Mouse (Mus musculus) midbrain, embryonic 15.5 days (tissue): Measurements from ENCODE around the gene Cacnb3. TPM values are rescaled to one million over a fixed set of nuclear protein-coding genes. Genes with fewer than 3 reads are reported as not detected.

ENCODE experiments used
- ATAC-seq: fragments of 200-750 bp; cut with Nextera tagmentation; replicated peaks from 2 replicates; pipeline ENCODE4 v1.8.0; 2017; ENCODE audit warnings: moderate TSS enrichment
- H3K27ac ChIP-seq: fragments of 300-500 bp; sonication (generic); 2 replicates; pipeline ENCODE4 v1.5.1; 2015; ENCODE audit warnings: mild to moderate bottlenecking, inconsistent platforms
- H3K27me3 ChIP-seq: fragments of 300-500 bp; sonication (generic); replicated peaks from 2 replicates; pipeline ENCODE4 v1.6.1; 2015; ENCODE audit warnings: inconsistent platforms
- H3K36me3 ChIP-seq: fragments of 300-500 bp; sonication (generic); replicated peaks from 2 replicates; pipeline ENCODE4 v1.6.1; 2015; ENCODE audit warnings: inconsistent platforms
- H3K4me1 ChIP-seq: fragments of 300-500 bp; sonication (generic); 2 replicates; pipeline ENCODE4 v1.6.1; 2015; ENCODE audit warnings: inconsistent platforms
- H3K4me2 ChIP-seq: fragments of 300-500 bp; sonication (generic); 2 replicates; pipeline ENCODE4 v1.6.1; 2015; ENCODE audit warnings: inconsistent platforms, mild to moderate bottlenecking, moderate library complexity
- H3K4me3 ChIP-seq: fragments of 300-500 bp; sonication (generic); 2 replicates; pipeline ENCODE4 v1.5.1; 2015; ENCODE audit warnings: mild to moderate bottlenecking, inconsistent platforms
- H3K9ac ChIP-seq: fragments of 300-500 bp; sonication (generic); 2 replicates; pipeline ENCODE4 v1.6.1; 2015; ENCODE audit warnings: mild to moderate bottlenecking, inconsistent platforms
- H3K9me3 ChIP-seq: fragments of 300-500 bp; sonication (generic); 2 replicates; pipeline ENCODE4 v1.6.1; 2016; ENCODE audit warnings: inconsistent platforms
- WGBS: fragments of 180-500 bp; shearing (Covaris S2); methylation state at CpG from one replicate; pipeline ENCODE4 v1.1.7; 2015; ENCODE audit warnings: mixed read lengths; 5-methylcytosine and 5-hydroxymethylcytosine counted together
- polyA plus RNA-seq: library from polyadenylated mRNA; unstranded; fragments of >200 nt; fragmentation: Nextera tagmentation; extraction: Ambion mirVana; gene quantifications from 2 replicates; pipeline ENCODE4 v1.2.1, GENCODE M21; 2015

Gene Cacnb3
- polyA plus RNA-seq, 1 experiment from 2014 or later, result 199 TPM

DNA sequence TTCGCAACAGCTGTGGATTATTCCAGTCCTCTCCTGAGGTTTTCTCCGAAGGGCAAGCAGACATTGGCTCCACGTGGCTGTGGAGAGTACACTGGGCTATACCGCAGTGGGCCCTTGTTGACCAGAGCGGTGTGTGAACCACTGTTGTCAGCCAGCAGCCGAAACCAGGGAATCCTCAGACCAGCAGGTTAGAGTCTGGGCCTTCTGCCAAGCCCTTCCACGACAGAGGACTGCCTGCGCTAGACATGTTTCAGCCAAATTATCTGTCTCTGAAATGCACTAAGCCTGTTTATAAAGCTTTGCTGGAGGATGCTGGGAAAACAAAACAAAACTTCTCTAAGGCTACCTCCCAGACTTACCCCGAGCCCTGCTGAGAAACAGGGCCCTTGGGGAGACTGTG is 16.1 kb upstream of the Cacnb3 start:
- H3K27ac ChIP-seq, result peak overlapping the region; percentile 42; the same call in 1 of the 2 replicates
- no peak overlapping the region for H3K9ac ChIP-seq

DNA sequence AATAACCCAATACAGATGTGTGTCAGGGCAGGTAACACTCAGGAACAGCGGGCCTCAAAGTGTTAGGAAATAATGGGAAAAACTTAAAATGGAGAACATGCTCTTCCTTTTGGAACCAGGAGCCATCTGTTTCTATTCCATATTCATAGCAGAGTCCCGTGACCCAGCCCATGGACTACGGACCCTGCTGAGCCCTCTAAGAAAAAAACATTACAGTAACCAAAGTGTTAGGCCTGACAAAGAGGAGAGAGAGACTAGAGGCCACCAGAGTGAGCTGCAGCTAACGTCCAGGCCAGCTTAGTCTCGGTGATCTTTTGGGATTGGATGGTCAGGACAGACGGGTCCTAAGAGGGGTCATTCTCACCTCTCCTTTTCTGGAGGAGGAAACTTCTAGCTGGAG is 15.7 kb upstream of the Cacnb3 start:
- H3K4me1 ChIP-seq, result peaks cover 9% of the 10 kb centered on the region
- no peak overlapping the region for H3K4me3 ChIP-seq
- no peak for ATAC-seq
- H3K27ac ChIP-seq, result no peak overlapping the region
- H3K36me3 ChIP-seq, result no peaks in the 10 kb centered on the region
- no peaks in the 10 kb centered on the region for H3K9me3 ChIP-seq
- H3K27me3 ChIP-seq, result peaks cover 3% of the 10 kb centered on the region; the same call in 1 of the 2 replicates
- H3K9ac ChIP-seq, result no peak overlapping the region
- no peak overlapping the region for H3K4me2 ChIP-seq
- WGBS, result 37% methylated on average over 6 of the region's 6 CpGs

More for the DNA sequence above, 16.1 kb upstream of the Cacnb3 start:
- peaks cover 12% of the 10 kb centered on the region for H3K4me1 ChIP-seq
- peaks cover 3% of the 10 kb centered on the region; the same call in 1 of the 2 replicates for H3K27me3 ChIP-seq
- no peaks in the 10 kb centered on the region for H3K9me3 ChIP-seq
- H3K4me3 ChIP-seq, result no peak overlapping the region
- H3K4me2 ChIP-seq, result no peak overlapping the region
- 39% methylated on average over 9 of the region's 9 CpGs for WGBS
- no peak for ATAC-seq
- H3K36me3 ChIP-seq, result no peaks in the 10 kb centered on the region

DNA sequence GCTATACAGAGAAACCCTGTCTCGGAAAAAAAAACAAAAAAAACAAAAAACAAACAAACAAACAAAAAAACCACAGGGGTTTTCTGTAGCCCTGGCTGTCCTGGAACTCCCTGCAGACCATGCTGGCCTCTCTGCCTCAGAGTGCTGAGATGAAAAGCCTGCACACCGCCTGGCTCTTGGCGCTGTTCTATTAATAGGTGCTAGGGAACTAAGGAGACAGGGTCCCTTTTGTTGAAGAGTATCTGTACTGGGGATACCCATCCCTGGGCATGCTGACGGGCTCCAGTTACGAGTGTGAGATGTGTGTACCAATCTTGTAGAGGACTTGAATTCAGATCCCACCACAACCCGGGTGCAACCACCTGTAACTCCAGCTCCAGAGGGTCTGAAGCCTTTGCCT is 14.9 kb upstream of the Cacnb3 start:
- H3K36me3 ChIP-seq, result no peaks in the 10 kb centered on the region
- 71% methylated on average over 6 of the region's 6 CpGs for WGBS
- ATAC-seq, result no peak
- no peak overlapping the region for H3K27ac ChIP-seq
- no peak overlapping the region for H3K4me3 ChIP-seq
- no peak overlapping the region for H3K9ac ChIP-seq
- no peak overlapping the region for H3K4me2 ChIP-seq
- no peaks in the 10 kb centered on the region for H3K9me3 ChIP-seq
- H3K27me3 ChIP-seq, result peaks cover 3% of the 10 kb centered on the region; the same call in 1 of the 2 replicates
- 0 out of 2 replicates have a peak, but pooled peaks cover 4% of the 10 kb centered on the region for H3K4me1 ChIP-seq

DNA sequence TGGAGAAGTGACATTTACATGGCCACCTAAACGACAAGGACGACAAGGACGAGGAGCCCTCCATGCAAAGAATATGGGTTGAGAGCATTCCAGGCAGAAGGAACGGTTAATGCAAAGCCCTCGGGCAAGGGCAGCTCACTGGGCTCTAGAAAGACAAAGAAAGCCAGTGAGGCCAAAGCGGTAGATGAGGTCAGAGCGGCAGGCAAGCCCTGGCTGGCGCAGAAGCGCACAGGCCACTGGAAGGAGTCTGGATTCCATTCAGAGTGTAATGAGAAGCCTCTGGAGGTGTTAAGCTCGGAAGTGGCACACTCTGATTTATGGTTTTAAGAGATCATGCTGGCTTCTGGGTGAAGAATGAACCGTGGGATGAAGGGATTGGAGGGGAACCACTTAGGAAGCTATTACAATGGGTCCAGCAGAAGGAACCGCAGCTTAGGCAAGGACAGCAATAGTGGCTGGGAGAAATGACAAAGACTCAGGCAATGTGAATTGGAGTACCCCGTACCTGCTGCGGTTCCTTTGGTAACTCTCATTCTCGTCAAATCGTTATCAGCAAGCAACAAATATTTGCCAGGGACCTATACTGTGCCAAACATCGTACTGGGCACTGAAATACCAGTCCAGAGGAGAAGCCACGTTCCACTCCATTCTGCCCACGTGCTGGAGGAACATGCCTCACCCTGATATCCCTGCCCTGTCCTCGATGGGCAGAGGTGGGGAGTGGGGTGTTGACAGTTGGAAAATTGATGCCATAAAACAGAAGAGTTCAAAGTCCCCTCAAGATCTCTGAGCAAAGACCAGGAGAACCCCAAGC is 14.1 kb upstream of the Cacnb3 start:
- Histone ChIP-seq H3K27ac (no peak overlapping the region), H3K4me3 (no peak overlapping the region), H3K4me2 (no peak overlapping the region), H3K9me3 (no peaks in the 10 kb centered on the region), H3K4me1 (0 out of 2 replicates have a peak, but pooled peaks cover 4% of the 10 kb centered on the region), H3K9ac (no peak overlapping the region), H3K27me3 (peaks cover 3% of the 10 kb centered on the region; the same call in 1 of the 2 replicates), H3K36me3 (no peaks in the 10 kb centered on the region)
- whole genome bisulfite sequencing, result 44% methylated on average over 20 of the region's 20 CpGs
- no peak for ATAC-seq

DNA sequence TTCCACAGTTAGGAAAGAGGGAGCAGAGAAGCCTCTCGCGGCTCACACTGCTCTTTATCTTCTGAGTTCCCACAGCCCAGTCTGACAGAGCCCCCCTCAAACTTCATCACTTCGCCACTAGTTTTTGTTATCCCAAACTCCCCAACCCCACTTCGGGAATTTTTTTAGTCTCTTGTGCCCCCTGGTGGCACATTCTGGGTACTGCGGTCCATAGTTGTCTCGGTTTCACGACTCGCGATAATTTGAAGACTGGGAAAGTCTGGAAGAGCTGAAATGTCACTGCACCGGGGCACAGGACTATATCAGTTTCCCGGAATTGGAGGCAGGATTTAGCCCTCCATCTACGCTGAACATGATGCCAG is 13.5 kb upstream of the Cacnb3 start:
- Histone ChIP-seq H3K9me3 (no peaks in the 10 kb centered on the region), H3K4me1 (0 out of 2 replicates have a peak, but pooled peaks cover 4% of the 10 kb centered on the region), H3K4me3 (no peak overlapping the region), H3K9ac (no peak overlapping the region), H3K36me3 (no peaks in the 10 kb centered on the region), H3K27ac (no peak overlapping the region), H3K4me2 (no peak overlapping the region), H3K27me3 (peaks cover 3% of the 10 kb centered on the region; the same call in 1 of the 2 replicates)
- WGBS, result under 1% methylated on average over 12 of the region's 12 CpGs
- ATAC-seq, result no peak

DNA sequence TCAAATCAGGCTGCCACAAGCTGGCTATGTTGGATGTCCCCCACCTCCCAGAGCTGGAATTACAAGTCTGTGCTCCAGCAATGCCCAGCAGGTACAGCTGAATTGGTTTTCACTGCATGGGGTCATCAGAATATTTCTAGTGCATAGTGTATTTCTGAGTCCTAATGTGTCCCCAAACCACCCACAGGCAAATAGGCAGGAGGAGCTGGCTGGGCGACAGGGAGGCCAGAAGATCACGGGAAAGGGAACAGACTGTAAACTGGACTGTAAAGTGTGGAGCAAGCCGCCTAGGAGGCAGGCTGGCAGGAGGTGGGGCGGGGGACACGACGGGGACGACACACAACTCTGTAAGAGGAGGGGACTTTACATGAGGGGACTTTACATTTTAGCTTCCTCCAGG is 8.4 kb upstream of the Cacnb3 start:
- ATAC-seq, result no peak
- Histone ChIP-seq H3K4me1 (no peaks in the 10 kb centered on the region), H3K4me3 (no peak overlapping the region), H3K27ac (no peak overlapping the region), H3K9me3 (no peaks in the 10 kb centered on the region), H3K4me2 (no peak overlapping the region), H3K9ac (no peak overlapping the region), H3K27me3 (peaks cover 3% of the 10 kb centered on the region; the same call in 1 of the 2 replicates), H3K36me3 (no peaks in the 10 kb centered on the region)
- WGBS, result 9% methylated on average over 7 of the region's 7 CpGs

DNA sequence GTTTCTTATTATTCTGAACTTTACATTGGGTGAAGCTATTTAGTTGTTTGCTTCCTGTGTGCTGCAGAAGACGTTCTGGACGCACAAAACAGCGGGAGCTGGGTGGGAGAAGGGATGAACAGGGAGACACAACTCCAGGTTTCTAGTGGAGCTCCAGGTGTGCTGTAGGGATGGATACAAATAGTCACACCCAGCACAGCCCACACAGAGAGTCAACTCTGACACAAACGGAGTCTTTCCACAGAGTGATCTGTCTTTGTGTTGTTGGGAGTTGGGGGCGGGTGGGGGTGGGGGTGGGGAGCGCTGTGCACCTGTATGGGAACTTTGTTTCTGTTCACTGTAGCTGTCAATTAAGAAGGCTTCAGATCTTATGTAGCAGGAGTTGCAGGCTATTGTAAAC is 7.9 kb upstream of the Cacnb3 start:
- no peak overlapping the region for H3K27ac ChIP-seq
- H3K36me3 ChIP-seq, result no peaks in the 10 kb centered on the region
- no peak overlapping the region for H3K9ac ChIP-seq
- no peak overlapping the region for H3K4me3 ChIP-seq
- H3K9me3 ChIP-seq, result no peaks in the 10 kb centered on the region
- ATAC-seq, result no peak
- peaks cover 3% of the 10 kb centered on the region; the same call in 1 of the 2 replicates for H3K27me3 ChIP-seq
- no peak overlapping the region for H3K4me2 ChIP-seq
- 22% methylated on average over 6 of the region's 6 CpGs for WGBS
- no peaks in the 10 kb centered on the region for H3K4me1 ChIP-seq

DNA sequence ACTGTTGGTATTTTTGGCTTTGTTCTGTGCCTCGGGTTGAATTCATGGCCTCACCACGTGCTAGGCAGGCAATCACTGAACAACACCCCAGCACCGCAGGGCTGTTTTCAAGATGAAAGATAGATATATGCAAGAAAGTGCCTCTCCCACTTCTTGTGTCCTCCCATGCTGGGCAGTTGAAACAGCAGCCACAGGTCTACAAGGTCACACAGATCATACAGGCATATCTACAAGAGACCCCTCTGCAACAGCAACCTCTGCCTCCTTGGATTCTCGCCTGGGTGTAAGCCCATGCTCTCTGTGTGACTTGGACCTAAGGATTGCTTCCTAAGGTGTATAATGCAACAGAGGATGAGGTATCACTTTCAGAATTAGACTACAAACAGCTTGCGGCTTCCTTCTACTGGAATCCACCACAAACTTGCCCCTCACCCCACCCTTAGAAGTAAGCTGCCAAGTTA is 7.2 kb upstream of the Cacnb3 start:
- 52% methylated on average over 5 of the region's 5 CpGs for WGBS
- H3K4me1 ChIP-seq, result peaks cover 6% of the 10 kb centered on the region
- no peak overlapping the region for H3K9ac ChIP-seq
- no peak overlapping the region for H3K4me2 ChIP-seq
- no peaks in the 10 kb centered on the region for H3K27me3 ChIP-seq
- no peaks in the 10 kb centered on the region for H3K36me3 ChIP-seq
- H3K4me3 ChIP-seq, result no peak overlapping the region
- H3K9me3 ChIP-seq, result no peaks in the 10 kb centered on the region
- ATAC-seq, result no peak
- no peak overlapping the region for H3K27ac ChIP-seq

DNA sequence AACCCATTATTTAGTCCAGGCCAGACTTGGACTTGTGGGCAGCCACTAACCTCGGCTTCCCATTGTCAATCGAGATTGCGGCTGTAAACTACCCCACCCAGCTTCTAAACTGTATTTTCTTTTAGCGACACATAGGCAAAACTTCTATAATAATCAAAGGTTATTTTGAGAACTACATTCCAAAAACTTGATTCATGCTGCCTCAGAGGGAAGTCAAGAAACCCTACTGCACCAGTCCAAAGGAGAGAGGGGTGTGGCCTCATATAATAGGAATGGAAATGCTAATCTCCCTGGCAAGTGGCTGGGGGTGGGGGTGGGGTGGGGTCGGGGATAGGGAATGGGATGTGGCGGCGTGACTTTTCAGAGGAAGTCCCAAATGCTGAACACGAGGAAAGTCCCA is 4.6 kb upstream of the Cacnb3 start:
- Histone ChIP-seq H3K36me3 (no peaks in the 10 kb centered on the region), H3K9ac (no peak overlapping the region), H3K27me3 (0 out of 2 replicates have a peak, but pooled peaks cover under 1% of the 10 kb centered on the region), H3K4me1 (peaks cover 20% of the 10 kb centered on the region), H3K9me3 (no peaks in the 10 kb centered on the region), H3K4me2 (no peak overlapping the region), H3K27ac (no peak overlapping the region), H3K4me3 (no peak overlapping the region)
- 25% methylated on average over 8 of the region's 8 CpGs for whole genome bisulfite sequencing
- ATAC-seq, result no peak

DNA sequence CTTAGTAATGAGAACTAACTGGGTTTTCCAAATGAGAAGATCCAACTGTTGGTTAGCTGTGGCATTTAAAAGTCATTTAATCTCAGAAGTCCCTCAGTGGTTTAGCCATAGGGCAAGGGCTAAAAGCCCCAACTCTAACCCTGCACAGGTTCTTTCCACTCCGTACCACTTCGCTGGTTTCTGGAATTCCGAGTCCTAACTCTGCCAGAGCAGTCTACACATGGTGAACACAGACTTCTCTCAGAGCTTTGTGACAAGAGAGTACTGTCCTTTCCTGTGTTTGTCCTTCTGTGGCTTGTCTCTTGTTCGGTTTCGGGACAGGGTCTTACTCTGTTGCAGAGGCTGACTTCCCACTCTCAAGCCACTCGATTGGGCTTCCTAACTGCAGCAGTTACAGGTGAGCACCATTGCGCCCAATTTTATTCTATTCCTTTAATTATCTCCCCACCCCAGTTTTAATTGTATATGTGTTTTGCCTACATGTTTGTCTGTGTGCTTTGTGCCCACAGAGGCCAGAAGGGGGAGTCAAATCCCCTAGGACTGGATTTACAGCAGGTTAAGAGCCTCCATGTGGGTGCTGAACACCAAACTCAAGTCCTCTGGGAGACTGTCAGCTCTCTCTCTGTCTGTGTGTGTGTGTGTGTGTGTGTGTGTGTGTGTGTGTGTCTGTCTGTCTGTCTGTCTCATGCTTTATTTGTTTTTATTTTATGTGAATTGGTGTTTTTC is 4.0 kb upstream of the Cacnb3 start:
- no peak overlapping the region for H3K4me3 ChIP-seq
- H3K27ac ChIP-seq, result no peak overlapping the region
- H3K27me3 ChIP-seq, result 0 out of 2 replicates have a peak, but pooled peaks cover 3% of the 10 kb centered on the region
- peaks cover 26% of the 10 kb centered on the region for H3K4me1 ChIP-seq
- no peaks in the 10 kb centered on the region for H3K9me3 ChIP-seq
- no peak overlapping the region for H3K9ac ChIP-seq
- no peak for ATAC-seq
- H3K4me2 ChIP-seq, result no peak overlapping the region
- WGBS, result 76% methylated on average over 7 of the region's 7 CpGs
- no peaks in the 10 kb centered on the region for H3K36me3 ChIP-seq

DNA sequence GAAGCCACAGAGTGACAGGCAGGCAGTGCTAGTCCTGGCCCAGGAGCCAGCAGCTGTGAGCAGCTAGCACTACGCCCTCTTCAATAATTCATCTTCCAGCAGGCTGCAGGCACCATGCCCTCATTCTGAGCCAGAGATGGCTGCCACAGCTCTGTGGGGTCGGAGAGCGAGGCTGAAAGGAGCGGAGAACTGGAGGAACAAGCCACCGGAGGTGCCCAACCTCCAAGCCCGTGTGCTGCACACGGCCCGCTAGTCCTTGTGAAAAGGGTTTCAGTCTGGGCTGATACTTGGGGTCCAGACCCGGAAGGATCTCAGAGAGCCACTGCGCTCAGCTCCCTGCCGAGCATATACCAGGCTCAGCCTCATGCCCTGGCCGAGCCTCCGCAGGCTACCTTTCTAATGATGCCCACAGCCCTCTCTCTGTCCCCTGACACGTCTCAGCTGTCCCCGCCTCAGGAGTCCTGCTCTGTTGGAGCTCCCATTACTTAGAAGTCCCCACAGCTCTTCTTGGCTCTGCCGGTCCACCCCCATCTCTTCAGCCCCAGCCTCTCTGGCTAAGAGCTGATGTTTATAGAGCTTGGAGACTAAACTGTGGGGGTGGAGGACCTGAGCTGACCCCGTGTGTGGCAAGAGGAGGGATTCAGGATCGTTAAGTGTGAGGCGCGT is 1.9 kb upstream of the Cacnb3 start:
- H3K36me3 ChIP-seq, result no peaks in the 10 kb centered on the region
- H3K4me1 ChIP-seq, result peaks cover 41% of the 10 kb centered on the region
- WGBS, result 8% methylated on average over 20 of the region's 20 CpGs
- ATAC-seq, result 0 out of 2 replicates have a peak, but pooled peaks have one; percentile 32
- no peaks in the 10 kb centered on the region for H3K9me3 ChIP-seq
- peak overlapping the region; percentile 43 for H3K4me2 ChIP-seq
- peak overlapping the region; percentile 7 for H3K4me3 ChIP-seq
- H3K27me3 ChIP-seq, result 0 out of 2 replicates have a peak, but pooled peaks cover 3% of the 10 kb centered on the region
- H3K27ac ChIP-seq, result peak overlapping the region; percentile 62
- H3K9ac ChIP-seq, result peak overlapping the region; percentile 25; the same call in 1 of the 2 replicates

DNA sequence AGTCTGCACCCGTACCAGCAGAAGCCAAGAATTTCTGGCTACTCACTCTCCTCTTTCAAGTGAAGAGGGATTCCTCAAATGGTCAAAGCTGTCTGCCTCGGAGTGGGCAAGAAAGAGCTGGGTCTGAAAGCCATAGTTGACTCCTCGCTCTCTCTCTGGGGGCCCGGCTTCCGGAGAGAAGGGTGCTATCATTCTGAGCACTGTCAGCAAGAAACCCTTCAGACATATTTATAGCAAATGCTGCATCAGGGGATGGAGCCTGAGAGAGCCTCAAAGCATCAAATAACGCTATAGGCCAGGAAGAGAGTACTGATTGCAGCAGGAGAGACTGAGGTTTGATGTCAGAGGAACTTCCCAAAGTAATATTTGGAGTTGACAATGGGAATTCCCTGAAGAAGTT is 1.2 kb upstream of the Cacnb3 start:
- Histone ChIP-seq H3K27me3 (0 out of 2 replicates have a peak, but pooled peaks cover 3% of the 10 kb centered on the region), H3K4me1 (peaks cover 45% of the 10 kb centered on the region)
- 60% methylated on average over 6 of the region's 6 CpGs for WGBS

More for the DNA sequence above, 1.2 kb upstream of the Cacnb3 start:
- peak overlapping the region; percentile 62; the same call in 1 of the 2 replicates for H3K27ac ChIP-seq
- no peaks in the 10 kb centered on the region for H3K9me3 ChIP-seq
- no peak overlapping the region for H3K4me2 ChIP-seq
- ATAC-seq, result no peak
- H3K9ac ChIP-seq, result no peak overlapping the region
- H3K36me3 ChIP-seq, result no peaks in the 10 kb centered on the region
- no peak overlapping the region for H3K4me3 ChIP-seq
